Mouse (Mus musculus) urinary bladder, postnatal 10 days (tissue): Measurements from ENCODE around the gene Fdps.
A peak's percentile ranks its signal among the peaks of the same experiment; 100 is the strongest.

Experiments used
- DNase-seq: peaks from one replicate; pipeline ENCODE4 v3.0.0; 2022; ENCODE audit warnings: low spot score

The Fdps gene

DNA sequence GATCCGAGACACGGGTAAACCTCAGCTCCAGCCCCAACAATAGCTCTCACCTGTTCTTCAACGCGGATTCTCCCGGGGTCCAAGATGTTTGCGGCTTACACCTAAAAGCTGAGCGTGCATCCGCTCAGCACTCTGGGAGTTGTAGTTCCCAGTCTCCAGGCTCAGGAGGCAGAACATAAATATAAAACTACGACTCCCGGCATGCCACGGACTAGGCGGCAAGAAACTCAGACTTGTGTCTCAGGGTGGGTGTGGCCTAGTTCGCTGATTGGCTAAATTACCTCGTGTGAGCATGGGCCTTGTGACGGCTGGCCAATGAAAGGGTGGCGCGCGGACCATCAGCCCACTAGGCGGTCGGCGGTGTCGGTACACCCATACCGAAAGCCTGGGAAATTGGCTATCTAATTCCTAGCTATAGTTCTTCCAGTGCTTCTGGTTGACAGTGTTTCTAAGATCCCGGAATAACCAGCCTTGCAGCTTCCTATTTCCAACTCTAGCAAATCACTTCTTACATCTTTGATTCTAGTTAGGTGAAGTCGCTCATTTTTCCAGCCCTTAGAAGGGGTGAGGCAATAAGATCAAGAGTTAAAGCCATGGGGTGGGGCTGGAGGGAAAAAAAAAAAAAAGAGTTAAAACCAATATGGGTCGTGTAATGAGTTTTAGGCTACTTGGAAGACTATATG, at the start of gene Fdps:
Gene Fdps, minus strand, starts transcription at position 148 of the 683 bp plus-strand sequence.
- peak; percentile 62 for DNase-seq

DNA sequence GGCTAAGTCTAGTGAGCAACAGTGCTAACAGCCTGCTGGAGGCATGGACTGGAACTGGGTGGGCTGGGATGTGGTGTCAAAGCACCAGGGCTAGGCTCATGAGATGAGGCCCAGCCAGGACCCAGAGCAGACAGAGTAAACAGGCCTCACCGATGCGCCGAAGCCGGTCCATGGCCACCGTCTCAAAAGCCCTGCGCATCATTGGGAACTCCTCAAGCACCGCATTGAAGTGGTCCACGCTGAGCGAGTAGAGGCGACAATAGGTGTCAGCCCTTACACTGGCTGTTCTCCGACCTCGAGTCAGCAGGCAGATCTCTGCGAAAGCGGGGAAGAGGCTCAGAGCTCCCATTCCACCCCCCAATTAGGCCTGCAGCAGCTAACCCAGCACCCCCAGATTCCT, 46.8 kb upstream of the Fdps start:
- no peak for DNase-seq

DNA sequence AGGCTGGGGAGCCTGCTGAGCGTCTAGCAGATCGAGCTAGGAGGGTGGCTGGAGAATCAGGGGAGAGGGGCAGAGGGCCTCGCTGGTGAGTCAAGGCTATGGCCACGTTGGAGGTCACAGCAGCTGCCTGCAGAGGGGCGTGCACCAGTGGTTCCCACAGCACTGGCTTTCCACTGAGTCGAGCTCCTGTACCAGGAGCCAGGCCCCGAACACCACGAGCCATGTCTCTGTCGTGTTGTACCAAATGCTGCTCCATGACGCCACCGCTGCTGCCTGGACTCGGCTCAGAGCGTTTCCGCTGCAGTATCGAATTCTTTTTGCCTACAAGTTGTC, 46.2 kb upstream of the Fdps start:
- no peak for DNase-seq

DNA sequence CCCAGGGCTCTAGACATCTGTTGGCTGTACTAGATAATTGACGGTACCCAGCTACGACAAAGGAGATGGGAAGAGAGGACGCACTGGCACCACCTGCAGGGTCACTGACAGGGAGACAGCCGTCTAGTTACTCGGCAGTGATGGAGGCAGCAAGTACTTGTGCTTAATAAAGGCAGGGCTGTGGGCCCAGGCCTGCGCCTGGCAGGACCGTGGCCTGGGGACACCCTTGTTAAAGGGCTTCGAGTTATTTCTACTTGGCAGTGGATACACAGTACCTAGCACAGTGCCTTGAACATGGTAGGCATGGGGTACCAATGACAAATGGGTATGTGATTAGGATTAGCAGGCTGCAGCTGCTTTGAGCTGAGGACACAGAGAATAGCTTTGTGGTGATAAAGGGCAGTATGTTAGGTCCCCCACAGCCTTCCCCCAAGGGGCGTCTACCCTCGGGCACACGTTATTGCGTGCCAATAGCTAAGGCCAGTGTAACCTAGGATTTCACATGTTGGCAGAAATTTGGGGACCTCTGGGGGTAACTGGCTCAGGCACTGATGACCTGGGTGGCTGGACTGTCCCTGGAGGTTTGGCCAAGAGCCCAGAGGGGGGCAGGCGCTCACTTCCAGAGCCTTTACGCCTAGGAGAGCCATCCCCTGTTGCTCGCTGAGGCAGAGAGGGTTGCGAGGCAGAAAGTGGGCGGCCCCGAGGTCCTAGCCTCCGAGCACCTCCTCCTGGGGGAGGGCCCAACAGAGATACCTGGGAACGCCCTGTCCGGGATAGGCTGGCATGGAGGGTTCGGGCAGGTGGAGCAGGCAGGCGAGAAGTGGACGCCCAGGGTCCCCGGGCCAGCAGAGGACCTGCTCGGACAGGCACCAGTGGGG, 45.6 kb upstream of the Fdps start:
- no peak for DNase-seq

DNA sequence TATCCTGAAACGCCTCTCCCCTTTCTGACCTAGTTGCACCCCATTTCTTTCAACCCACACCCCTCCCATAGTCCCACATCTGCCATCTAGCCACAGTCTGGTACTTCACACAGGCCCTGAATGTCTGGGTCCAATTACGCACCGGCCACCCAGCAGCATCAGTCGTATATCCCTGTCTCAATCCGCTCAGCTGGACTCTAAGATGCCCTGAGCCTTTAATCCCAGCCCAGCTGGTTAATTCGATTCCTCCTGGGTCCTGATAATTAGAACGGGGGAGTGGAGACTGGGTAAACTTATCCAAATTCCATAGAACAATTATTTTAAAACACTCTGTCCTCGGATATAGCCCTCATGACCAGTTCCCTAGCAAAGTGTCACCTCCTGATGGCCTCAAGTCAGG, 43.8 kb upstream of the Fdps start:
- no peak for DNase-seq

DNA sequence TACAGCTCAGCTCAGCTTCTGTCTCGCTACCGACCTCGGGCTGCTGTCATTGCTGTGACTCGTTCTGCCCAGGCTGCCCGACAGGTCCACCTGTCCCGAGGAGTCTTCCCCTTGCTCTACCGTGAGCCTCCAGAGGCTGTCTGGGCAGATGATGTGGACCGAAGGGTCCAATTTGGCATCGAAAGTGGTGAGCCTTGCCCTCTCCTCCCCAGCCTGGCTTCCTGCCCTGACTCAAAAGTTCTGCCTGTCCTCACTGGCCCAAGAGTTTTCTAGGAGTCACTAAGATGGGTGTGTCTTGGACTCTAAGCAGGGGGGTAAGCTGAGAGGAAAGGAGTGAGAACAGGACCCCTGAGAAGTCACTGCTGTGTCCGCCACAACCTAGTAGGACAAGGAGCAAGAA, 43.1 kb upstream of the Fdps start:
- no peak for DNase-seq

DNA sequence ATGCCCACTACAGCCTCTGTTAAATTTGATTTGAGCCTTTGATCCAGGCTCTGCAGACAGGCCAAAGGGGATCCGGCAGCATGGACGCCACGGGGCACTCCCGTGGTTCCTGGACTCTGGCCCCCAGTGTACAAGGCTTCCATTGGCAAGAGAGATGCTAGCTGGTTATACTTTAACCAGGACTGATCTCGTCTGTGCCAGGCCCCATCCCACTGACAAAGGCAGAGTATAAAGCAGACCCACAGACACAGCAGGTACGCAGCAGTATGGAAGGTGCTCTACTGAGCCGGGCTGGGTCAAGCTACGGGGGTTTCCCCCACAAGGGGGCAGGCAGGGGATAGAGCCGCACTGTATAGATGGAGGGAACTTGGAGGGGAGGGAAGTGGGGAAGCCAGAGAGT, 34.6 kb upstream of the Fdps start:
- DNase-seq: no peak

- DNase-seq: no peak
These were observed 34.2 kb upstream of the Fdps start, which contains the start of gene Pklr for GRCm38 (mm10) chr3:89135958-89136357. TSS of gene Pklr (plus strand) at chr3:89136142.

DNA sequence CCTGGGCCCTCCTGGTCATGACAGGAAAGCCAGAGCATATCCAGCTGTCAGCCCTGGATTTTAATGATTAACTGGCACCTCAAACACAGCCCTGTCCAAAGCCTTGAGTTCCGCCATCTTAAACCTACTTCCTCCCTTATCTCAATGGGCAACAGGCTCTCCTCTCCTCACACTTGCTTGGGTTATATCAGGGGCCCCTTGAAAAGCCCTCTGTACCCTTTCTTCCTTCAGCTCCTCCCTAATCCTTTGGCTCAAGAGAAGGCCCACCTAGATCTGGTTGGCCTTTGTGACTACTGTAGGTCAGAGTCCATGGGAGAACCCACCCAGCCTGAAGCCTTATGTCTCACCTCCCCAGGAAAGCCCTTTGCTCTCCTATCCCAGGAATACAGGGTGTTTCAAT, 32.0 kb upstream of the Fdps start:
- DNase-seq: no peak

DNA sequence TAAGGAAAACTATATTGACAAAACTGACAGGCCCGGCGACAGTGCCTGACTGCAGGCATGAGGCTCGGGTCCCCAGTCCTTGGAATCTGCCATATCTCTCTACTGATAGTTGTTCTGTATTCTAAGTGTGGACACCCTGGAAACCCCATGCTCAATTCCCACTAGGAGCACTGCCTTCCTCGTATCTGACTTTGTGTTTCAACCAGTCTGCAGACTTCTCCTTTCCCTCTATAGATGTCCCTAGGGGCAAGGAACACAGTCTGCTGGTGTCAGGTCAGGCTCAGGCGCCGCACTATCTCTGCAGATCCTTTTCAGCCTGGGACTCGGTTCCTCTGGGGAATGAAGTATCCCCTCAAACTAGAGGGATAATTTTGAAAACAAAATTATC, 31.3 kb upstream of the Fdps start:
- no peak for DNase-seq

- DNase-seq: no peak
These were observed 30.7 kb upstream of the Fdps start for GRCm38 (mm10) chr3:89132285-89133062.

DNA sequence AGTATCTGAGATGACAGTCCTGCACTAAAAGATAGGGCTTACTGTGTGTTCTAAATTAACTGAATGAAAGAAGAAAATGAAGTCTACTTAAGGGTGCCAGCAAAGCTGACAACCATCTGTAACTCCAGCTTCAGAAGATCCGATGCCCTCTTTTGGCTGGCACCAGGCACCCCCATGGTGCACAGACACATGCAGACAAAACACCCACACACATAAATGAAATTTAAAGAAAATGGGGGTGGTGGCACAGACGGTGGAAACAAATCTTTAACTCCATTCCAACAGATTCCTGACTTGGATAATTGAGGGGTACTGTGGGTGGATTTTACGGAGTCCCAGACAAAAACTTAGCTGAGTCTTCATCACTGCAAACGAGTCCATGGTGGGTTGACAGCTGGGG, 30.1 kb upstream of the Fdps start:
- DNase-seq: no peak

GRCm38 (mm10) chr3:89129908-89130307, 28.1 kb upstream of the Fdps start:
- DNase-seq: no peak

GRCm38 (mm10) chr3:89125981-89126380, 24.2 kb upstream of the Fdps start:
- DNase-seq: no peak

DNA sequence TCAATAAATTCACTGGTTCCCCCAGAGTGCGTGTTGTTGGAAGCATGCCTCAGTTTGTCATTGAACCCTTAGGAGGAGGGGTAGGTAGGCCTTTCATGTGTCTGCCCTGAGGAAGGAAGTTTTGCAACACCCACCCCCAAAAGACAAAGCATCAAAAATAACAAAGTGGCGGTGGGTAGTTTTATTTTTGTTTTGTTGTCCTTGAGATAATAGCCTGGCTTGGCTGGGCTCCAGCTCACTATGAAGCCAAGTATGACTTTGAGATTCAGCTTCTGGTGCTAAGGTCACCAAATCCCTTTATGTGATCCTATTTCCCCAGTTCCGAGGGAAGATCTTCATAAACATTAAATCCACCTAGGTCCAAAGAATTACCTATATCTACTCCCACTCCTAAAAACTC, 22.5 kb upstream of the Fdps start:
- no peak for DNase-seq

DNA sequence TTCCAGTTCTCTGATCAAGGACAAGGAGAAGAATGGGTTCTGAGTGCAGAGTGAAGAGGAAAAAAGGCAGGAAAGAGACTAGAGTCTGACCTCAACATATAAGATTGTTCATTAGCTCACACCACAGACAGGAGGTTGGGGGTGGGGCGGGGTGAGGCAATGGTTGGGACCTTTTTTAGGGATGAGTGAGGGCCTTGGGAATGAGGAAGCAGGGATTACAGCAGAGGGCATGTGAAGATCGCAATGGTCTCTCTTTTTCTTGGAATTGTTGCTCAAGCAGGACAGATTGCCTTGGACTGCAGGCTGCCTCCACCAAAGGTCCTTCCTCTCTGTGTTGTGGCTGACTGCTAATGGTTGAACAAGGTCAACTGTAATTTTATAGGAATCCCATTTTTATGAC, 21.6 kb upstream of the Fdps start:
- no peak for DNase-seq

- no peak for DNase-seq
These were observed 13.8 kb upstream of the Fdps start for GRCm38 (mm10) chr3:89115522-89115921.

GRCm38 (mm10) chr3:89113058-89113457, 11.3 kb upstream of the Fdps start:
- no peak for DNase-seq

DNA sequence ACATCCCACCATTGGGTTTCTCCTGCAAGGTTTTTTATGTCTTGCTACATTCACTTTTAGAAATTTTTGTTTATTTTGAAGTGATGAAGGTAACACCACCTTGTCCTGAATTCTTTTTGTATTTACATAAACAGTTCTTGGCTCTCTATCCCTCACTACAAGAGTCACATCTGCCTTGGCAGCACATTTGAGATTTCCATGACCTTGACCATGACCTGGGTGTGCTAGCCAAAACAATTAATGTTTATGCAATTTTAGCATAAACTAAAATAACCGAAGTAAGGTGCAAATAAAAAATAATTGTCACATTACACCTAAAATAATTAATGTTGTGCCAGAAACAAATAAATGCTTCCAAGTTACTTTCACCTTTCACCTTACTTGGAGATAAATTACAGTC, 6.4 kb upstream of the Fdps start:
- DNase-seq: no peak

- DNase-seq: no peak
These were observed 5.8 kb upstream of the Fdps start for GRCm38 (mm10) chr3:89107545-89107944.

GRCm38 (mm10) chr3:89106881-89107280, 5.1 kb upstream of the Fdps start:
- no peak for DNase-seq

GRCm38 (mm10) chr3:89103291-89103595, 1.5 kb upstream of the Fdps start:
- DNase-seq: no peak
